ENCODE assay signal across 31 mouse cellular contexts in the genomic region with DNA sequence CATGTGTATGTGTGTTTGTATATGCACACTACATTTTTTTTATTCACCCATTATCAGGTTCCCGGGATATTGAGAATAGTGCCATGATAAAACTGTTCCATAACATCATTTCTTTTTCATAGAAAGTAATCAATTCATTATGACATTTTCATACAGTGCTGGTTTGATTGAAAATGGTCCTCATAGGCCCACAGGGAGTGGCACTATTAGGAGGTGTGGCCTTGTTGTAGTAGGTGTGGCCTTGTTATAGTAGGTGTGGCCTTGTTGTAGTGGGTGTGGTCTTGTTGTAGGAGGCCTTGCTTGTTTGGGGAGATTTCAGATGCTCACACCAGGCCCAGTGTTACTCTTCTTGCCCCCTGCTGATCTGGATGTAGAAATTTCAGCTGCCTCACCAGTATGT. TPM values are rescaled to one million over a fixed set of nuclear protein-coding genes. Genes with fewer than 3 reads are reported as not detected.
DNase-seq lines count a peak whose midpoint lies in the region; ATAC-seq and TF ChIP-seq lines count a peak whose summit lies in the region.
"Had no signal": no experiment of that assay in that cellular context is flagged by ENCODE, and none has a peak within 500 bp of the region (broad histone marks: within the 10 kb centered on the region; RNA-seq: fewer than 3 reads in every experiment).

A gene (plus strand): TSS at position 301 of the 400 bp plus-strand sequence.

- no peak for DNase-seq in layer of hippocampus, postnatal 14 days (ENCODE audit: low spot score in 2 of 2)
- no peak for DNase-seq in layer of hippocampus, postnatal 10 days (ENCODE audit: low spot score in 2 of 2)
- no peak for DNase-seq in left cerebral cortex, adult 8-10 months (ENCODE audit: low spot score in 2 of 2)
- no peak for DNase-seq in left cerebral cortex, adult 9 months (ENCODE audit: low spot score in 2 of 2)
- DNase-seq in testis, postnatal 10 days (ENCODE audit: low spot score), result peak; percentile 12
- DNase-seq in testis, postnatal 14 days (ENCODE audit: low spot score), result no peak
- DNase-seq in liver, postnatal 0 days, result no peak
- no peak for DNase-seq in gastrocnemius, postnatal 10 days
- DNase-seq: adrenal gland, adult 8-10 months; cerebellum, adult 2 months; cerebellum, postnatal 14 days; forebrain, postnatal 0 days; gastrocnemius, postnatal 14 days; kidney, adult 2 months; kidney, postnatal 4 days; lung, adult 18-20 months; lung, postnatal 10 days; midbrain, embryonic 14.5 days had no signal

- H3K27me3 ChIP-seq in liver, postnatal 0 days (ENCODE audit: insufficient read depth, low read length), result no peaks in the 10 kb centered on the region
- H3K27me3 ChIP-seq: embryonic facial prominence, embryonic 15.5 days; forebrain, embryonic 12.5 days; heart, embryonic 15.5 days; hindbrain, embryonic 12.5 days; intestine, embryonic 15.5 days; limb, embryonic 13.5 days had no signal

- 92% methylated on average over 1 of the region's 1 CpGs for WGBS in liver, postnatal 0 days (ENCODE audit: insufficient replicate concordance)

- no peaks in the 10 kb centered on the region for H3K36me3 ChIP-seq in liver, postnatal 0 days (replicated peaks; ENCODE audit: insufficient read depth, low read length)
- H3K36me3 ChIP-seq: embryonic facial prominence, embryonic 10.5 days; embryonic facial prominence, embryonic 15.5 days; forebrain, embryonic 12.5 days; heart, embryonic 10.5 days; heart, embryonic 15.5 days; hindbrain, embryonic 12.5 days; intestine, embryonic 15.5 days; limb, embryonic 13.5 days had no signal

- H3K9ac ChIP-seq in liver, postnatal 0 days (replicated peaks), result 0 out of 2 replicates have a peak within 1 kb of the TSS, but pooled peaks have one; percentile 2
- H3K9ac ChIP-seq: embryonic facial prominence, embryonic 15.5 days; forebrain, embryonic 12.5 days; forebrain, postnatal 0 days; heart, embryonic 15.5 days; hindbrain, embryonic 12.5 days; intestine, embryonic 15.5 days; limb, embryonic 13.5 days had no signal

- H3K4me1 ChIP-seq in liver, postnatal 0 days (ENCODE audit: insufficient read depth), result no peaks in the 10 kb centered on the region
- H3K4me1 ChIP-seq: embryonic facial prominence, embryonic 10.5 days; embryonic facial prominence, embryonic 15.5 days; forebrain, embryonic 12.5 days; heart, embryonic 10.5 days; heart, embryonic 15.5 days; hindbrain, embryonic 12.5 days; intestine, embryonic 15.5 days; limb, embryonic 13.5 days had no signal

- H3K4me2 ChIP-seq in liver, postnatal 0 days (ENCODE audit: low read depth, low read length), result peak within 1 kb of the TSS; percentile 40; the same call in 1 of the 2 replicates
- H3K4me2 ChIP-seq: embryonic facial prominence, embryonic 15.5 days; forebrain, embryonic 12.5 days; heart, embryonic 15.5 days; hindbrain, embryonic 12.5 days; intestine, embryonic 15.5 days; limb, embryonic 13.5 days had no signal

- TF ChIP-seq CTCF in liver, postnatal 0 days (IDR thresholded peaks at IDR 0.05; ENCODE audit: low read depth), result no peak

- H3K9me3 ChIP-seq in liver, postnatal 0 days (ENCODE audit: low read length), result no peaks in the 10 kb centered on the region
- H3K9me3 ChIP-seq: embryonic facial prominence, embryonic 10.5 days; embryonic facial prominence, embryonic 15.5 days; forebrain, embryonic 12.5 days; heart, embryonic 10.5 days; heart, embryonic 15.5 days; hindbrain, embryonic 12.5 days; intestine, embryonic 15.5 days; limb, embryonic 13.5 days had no signal

- peak; percentile 12; the same call in 1 of the 2 replicates for ATAC-seq in liver, postnatal 0 days
- ATAC-seq: CD4-positive, CD25-positive, alpha-beta regulatory T cell, adult 4 months; forebrain, postnatal 0 days; hindbrain, postnatal 0 days; intestine, embryonic 15.5 days had no signal

- H3K27ac ChIP-seq in liver, postnatal 0 days (ENCODE audit: low read depth), result peak within 1 kb of the TSS; percentile 75
- H3K27ac ChIP-seq: embryonic facial prominence, embryonic 10.5 days; embryonic facial prominence, embryonic 15.5 days; forebrain, embryonic 12.5 days; heart, embryonic 10.5 days; heart, embryonic 15.5 days; hindbrain, embryonic 12.5 days; hindbrain, postnatal 0 days; intestine, embryonic 15.5 days; kidney, postnatal 0 days; limb, embryonic 13.5 days had no signal

- peak within 1 kb of the TSS; percentile 32 for H3K4me3 ChIP-seq in liver, postnatal 0 days (ENCODE audit: low read depth, low read length)
- H3K4me3 ChIP-seq: embryonic facial prominence, embryonic 10.5 days; embryonic facial prominence, embryonic 15.5 days; forebrain, embryonic 12.5 days; heart, embryonic 10.5 days; heart, embryonic 15.5 days; hindbrain, embryonic 12.5 days; intestine, embryonic 15.5 days; limb, embryonic 13.5 days had no signal

- TF ChIP-seq EP300 in liver, postnatal 0 days (IDR thresholded peaks at IDR 0.05; ENCODE audit: low read depth), result no peak

RNA-seq across cellular contexts. Expression of the gene that starts here (rescaled TPM):
- total RNA-seq in layer of hippocampus, postnatal 14 days (2021), result 10 to 100 TPM; 11.9 to 13.3 TPM
- total RNA-seq in layer of hippocampus, postnatal 10 days (2021), result 10 to 100 TPM in 1 of 2 experiments, 1 to 10 TPM in 1; 8.7 to 10.0 TPM
- 10 to 100 TPM in 3 of 4 experiments, 1 to 10 TPM in 1; 9.9 to 13.5 (median 11.9) TPM for total RNA-seq in left cerebral cortex, adult 8-10 months (2022)
- 2.2 and 4.3 TPM in 2 replicates for polyA plus RNA-seq in liver, postnatal 0 days (2015; fragmentation: Nextera tagmentation; extraction: Ambion mirVana)
- total RNA-seq in gastrocnemius, postnatal 10 days (2021), result not detected
- total RNA-seq: gastrocnemius, postnatal 14 days; granulocyte monocyte progenitor cell, adult 5-6 weeks; monocyte, adult 5-6 weeks had no signal
- polyA plus RNA-seq: CD4-positive, CD25-positive, alpha-beta regulatory T cell, adult 4 months had no signal

Comparison
In these comparisons a context has a peak if more than half of its experiments do, and no peak if none do; other contexts are left out.
1. RNA of the gene that starts here (total RNA-seq): 11.9 to 13.3 TPM in layer of hippocampus, postnatal 14 days, 9.9 to 13.5 TPM in left cerebral cortex, adult 8-10 months and 8.7 to 10.0 TPM in layer of hippocampus, postnatal 10 days; not detected in gastrocnemius, postnatal 10 days; every median in the first group is over 4 times any median in the second.